Mouse (Mus musculus): ENCODE measurements at regions not wholly inside any gene's neighbourhood (a gene's known extent, or its start where the extent isn't known, plus 50 kb on each side); places are given as distances from the start of the nearest gene placed in this dataset.
A peak's percentile ranks its signal among the peaks of the same experiment; 100 is the strongest.
"Not testable (repeated sequence)": the region's sequence is repeated elsewhere in the genome, so short reads cannot be mapped to it uniquely, and the experiment has no call there.

GRCm38 (mm10) chr2:149203896-149204295, 186.9 kb upstream of the Gm10750 start:
- Histone ChIP-seq H3K4me3 (ENCODE audit: insufficient read depth, low read length) (no peak overlapping the region), H3K27ac (ENCODE audit: insufficient read depth, low read length) (no peak overlapping the region), H3K4me1 (ENCODE audit: control insufficient read depth, insufficient read depth, low read length) (no peaks in the 10 kb centered on the region)
- TF ChIP-seq CTCF (IDR thresholded peaks at IDR 0.05; ENCODE audit: extremely low read depth, insufficient read depth, low read length) (no peak), POLR2A (IDR thresholded peaks at IDR 0.05; ENCODE audit: extremely low read depth, insufficient read depth, low read length) (no peak)

- Histone ChIP-seq H3K27ac (ENCODE audit: insufficient read depth, low read length) (no peak overlapping the region), H3K4me1 (ENCODE audit: control insufficient read depth, insufficient read depth, low read length) (no peaks in the 10 kb centered on the region), H3K4me3 (ENCODE audit: insufficient read depth, low read length) (no peak overlapping the region)
- TF ChIP-seq CTCF (IDR thresholded peaks at IDR 0.05; ENCODE audit: extremely low read depth, insufficient read depth, low read length) (no peak), POLR2A (IDR thresholded peaks at IDR 0.05; ENCODE audit: extremely low read depth, insufficient read depth, low read length) (no peak)
Observed at GRCm38 (mm10) chr2:149195736-149196135, 178.7 kb upstream of the Gm10750 start.

GRCm38 (mm10) chr2:149158434-149158833, 141.4 kb upstream of the Gm10750 start:
- H3K27ac ChIP-seq (ENCODE audit: insufficient read depth, low read length); H3K4me3 ChIP-seq (ENCODE audit: insufficient read depth, low read length); H3K4me1 ChIP-seq (ENCODE audit: control insufficient read depth, insufficient read depth, low read length): not testable (repeated sequence)
- TF ChIP-seq CTCF (IDR thresholded peaks at IDR 0.05; ENCODE audit: extremely low read depth, insufficient read depth, low read length): 0 out of 2 replicates have a peak, but pooled peaks have one; percentile 16

GRCm38 (mm10) chr2:149109551-149109950, 92.5 kb upstream of the Gm10750 start:
- not testable (repeated sequence) for H3K4me3 ChIP-seq (ENCODE audit: insufficient read depth, low read length); H3K27ac ChIP-seq (ENCODE audit: insufficient read depth, low read length); H3K4me1 ChIP-seq (ENCODE audit: control insufficient read depth, insufficient read depth, low read length)

- TF ChIP-seq CTCF (IDR thresholded peaks at IDR 0.05; ENCODE audit: extremely low read depth, insufficient read depth, low read length) (no peak), POLR2A (IDR thresholded peaks at IDR 0.05; ENCODE audit: extremely low read depth, insufficient read depth, low read length) (no peak)
- Histone ChIP-seq H3K4me3 (ENCODE audit: insufficient read depth, low read length) (no peak overlapping the region), H3K27ac (ENCODE audit: insufficient read depth, low read length) (no peak overlapping the region), H3K4me1 (ENCODE audit: control insufficient read depth, insufficient read depth, low read length) (no peaks in the 10 kb centered on the region)
Observed at GRCm38 (mm10) chr2:149092146-149092545, 75.1 kb upstream of the Gm10750 start.

Measured in cortical plate, adult 2 months (tissue).